Mouse (Mus musculus) testis, postnatal 10 days (tissue): Measurements from ENCODE around the gene Inafm2.

Experiments used
- DNase-seq: peaks from one replicate; pipeline ENCODE4 v3.0.0; 2021; ENCODE audit warnings: low spot score

Gene Inafm2

DNA sequence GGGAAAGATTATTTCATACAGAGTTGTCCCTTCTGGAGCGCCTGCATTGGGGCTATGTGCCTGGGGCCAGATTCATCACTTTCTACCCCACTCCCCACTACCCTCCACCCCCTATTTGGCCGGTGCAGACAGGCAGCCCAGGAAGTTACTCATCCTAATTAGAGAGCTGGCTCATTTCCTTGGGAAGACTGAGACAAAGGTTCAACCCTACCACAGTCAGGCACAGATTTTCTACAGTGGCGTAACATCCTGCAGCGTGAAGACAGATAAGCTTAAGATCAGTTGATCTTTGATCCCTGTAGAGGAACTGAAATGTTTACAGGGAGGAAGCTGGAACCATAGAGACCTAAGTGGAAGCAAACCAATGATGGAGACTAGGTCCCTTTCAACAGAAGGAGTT, 36.7 kb downstream of the Inafm2 start:
- DNase-seq, result no peak

GRCm38 (mm10) chr2:118783093-118783492, 37.5 kb downstream of the Inafm2 start:
- no peak for DNase-seq

DNA sequence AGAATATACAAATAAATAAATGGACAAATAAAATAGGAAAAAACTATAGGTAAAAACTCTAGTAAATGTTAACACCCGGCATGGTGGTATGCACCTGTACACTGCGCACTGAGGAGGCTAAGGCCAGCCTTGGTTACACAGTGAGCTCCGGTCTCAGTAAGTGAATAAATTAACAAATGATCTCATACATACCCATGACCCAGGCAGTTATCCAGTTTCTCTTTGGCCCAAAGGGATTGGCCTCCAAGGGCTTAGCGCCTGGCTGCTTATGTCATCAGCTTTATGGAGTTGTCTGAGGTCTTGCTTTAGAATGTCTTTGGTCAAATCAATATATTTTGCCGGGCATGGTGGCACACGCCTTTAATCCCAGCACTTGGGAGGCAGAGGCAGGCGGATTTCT, 38.1 kb downstream of the Inafm2 start:
- DNase-seq, result no peak

DNA sequence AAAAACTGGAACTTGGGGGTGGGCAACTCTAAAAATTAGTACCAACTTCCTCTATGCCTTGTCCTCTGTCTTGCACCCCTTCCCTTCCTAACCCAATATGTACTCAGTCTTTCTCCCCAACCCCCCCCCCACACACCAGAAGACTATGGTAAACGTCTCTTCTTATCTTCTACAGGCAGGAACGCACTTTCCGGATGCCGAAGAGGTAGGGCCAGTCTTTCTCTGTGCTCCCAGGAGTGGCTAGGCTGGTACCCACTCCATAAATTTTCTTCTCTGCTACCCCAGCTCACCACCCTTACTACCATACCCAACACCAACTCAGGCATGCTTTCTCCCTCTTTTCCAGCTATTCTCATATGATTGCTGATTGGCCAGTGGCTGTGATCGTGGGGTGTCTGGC, 41.0 kb downstream of the Inafm2 start:
- no peak for DNase-seq

GRCm38 (mm10) chr2:118789501-118789900, 43.9 kb downstream of the Inafm2 start:
- DNase-seq, result peak; percentile 42

GRCm38 (mm10) chr2:118790221-118790550, 44.6 kb downstream of the Inafm2 start:
- DNase-seq, result no peak

- DNase-seq, result peak; percentile 77
Measured at GRCm38 (mm10) chr2:118790551-118791525, 45.3 kb downstream of the Inafm2 start.

DNA sequence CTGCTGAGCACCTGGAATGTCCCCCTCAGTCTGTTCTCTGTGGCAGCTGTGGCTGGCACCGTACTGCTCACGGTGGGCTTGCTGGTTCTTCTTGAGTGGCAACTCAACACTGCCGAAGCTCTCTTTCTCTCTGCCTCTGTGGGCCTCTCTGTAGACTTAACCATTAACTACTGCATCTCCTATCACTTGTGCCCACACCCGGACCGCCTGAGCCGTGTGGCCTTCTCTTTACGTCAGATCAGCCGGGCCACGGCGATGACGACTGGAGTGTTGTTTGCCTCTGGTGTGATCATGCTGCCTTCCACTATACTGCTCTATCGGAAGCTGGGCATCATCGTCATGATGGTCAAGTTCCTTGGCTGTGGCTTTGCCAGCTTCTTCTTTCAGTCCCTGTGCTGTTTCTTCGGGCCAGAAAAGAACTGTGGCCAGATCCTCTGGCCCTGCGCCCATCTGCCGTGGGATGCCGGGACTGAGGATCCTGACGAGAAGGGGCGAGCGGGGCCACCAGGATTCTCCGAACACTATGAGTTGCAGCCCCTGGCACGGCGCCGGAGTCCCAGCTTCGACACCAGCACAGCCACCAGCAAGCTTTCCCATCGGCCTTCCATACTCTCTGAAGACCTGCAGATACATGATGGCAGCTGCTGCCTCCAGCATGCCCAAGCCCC, 46.2 kb downstream of the Inafm2 start:
- no peak for DNase-seq

DNA sequence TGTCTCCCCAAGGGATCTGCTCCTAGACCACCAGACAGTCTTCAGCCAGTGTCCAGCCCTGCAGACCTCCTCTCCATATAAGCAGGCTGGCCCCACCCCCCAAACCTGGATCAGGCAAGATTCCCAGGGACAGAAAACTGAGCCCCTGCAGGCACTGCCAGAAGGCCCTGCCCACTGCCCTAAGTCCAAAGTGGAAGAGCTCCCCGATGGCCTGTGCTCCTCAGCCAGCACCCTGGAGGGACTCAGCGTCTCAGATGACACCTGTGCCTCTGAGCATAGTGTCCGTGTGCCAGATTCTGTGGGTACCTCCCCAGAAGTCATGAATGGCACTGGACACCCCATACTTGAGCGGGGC, 46.7 kb downstream of the Inafm2 start:
- DNase-seq, result no peak

DNA sequence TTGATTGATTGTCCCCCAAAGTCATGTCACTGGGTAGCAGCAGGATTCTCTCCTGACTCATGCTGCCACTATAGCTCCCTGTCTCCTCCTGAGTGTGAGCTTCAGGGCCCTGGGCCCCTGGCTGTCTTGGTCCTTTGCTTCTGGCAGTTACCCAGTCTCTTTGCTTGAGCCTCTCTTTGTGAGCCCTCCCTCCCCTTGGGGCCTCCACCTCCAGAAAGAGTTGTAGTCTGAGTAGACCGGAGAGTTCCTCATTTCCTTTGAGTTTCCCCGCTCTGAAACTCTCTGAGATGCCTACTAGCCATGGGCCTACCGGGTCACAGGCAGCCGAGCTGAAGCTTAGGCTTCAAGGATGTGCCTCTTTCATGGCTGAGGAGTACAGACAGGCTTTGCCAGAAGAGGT, 48.1 kb downstream of the Inafm2 start:
- DNase-seq, result no peak
